Mouse (Mus musculus) CH12.LX (cell line): ENCODE results near the gene Tph1.

Experiments
- CTCF ChIP-seq, 2 experiments: IDR thresholded peaks in 1 of 2; conservative IDR thresholded peaks in 1 of 2; 2 replicates each; pipeline ENCODE4 v1.5.1; 2011 to 2012; ENCODE audit warnings: low read depth in 2 of 2, low read length in 2 of 2, improper control_type of control experiment in 1 of 2, inconsistent platforms in 1 of 2, mild to moderate bottlenecking in 1 of 2, moderate library complexity in 1 of 2
- E2F4 ChIP-seq: IDR thresholded peaks from 2 replicates; pipeline ENCODE4 v1.6.1; 2011; ENCODE audit warnings: low read depth, low read length, improper control_type of control experiment; ENCODE audit not compliant: insufficient replicate concordance
- MAFK ChIP-seq: IDR thresholded peaks from 2 replicates; pipeline ENCODE4 v1.6.1; 2011; ENCODE audit warnings: low read length, improper control_type of control experiment; ENCODE audit not compliant: insufficient replicate concordance
- MAX ChIP-seq: IDR thresholded peaks from 2 replicates; pipeline ENCODE4 v1.6.1; 2011; ENCODE audit warnings: low read length, improper control_type of control experiment
- MEF2A ChIP-seq: IDR thresholded peaks from 2 replicates; pipeline ENCODE4 v1.6.1; 2014; ENCODE audit warnings: low read depth, mild to moderate bottlenecking, inconsistent platforms, low read length, improper control_type of control experiment, borderline replicate concordance
- NELFE ChIP-seq: IDR thresholded peaks from 2 replicates; pipeline ENCODE4 v1.6.1; 2011; ENCODE audit warnings: low read depth, low read length, improper control_type of control experiment
- POLR2A ChIP-seq: IDR thresholded peaks from 2 replicates; pipeline ENCODE4 v1.6.1; 2011; ENCODE audit warnings: low read depth, mild to moderate bottlenecking, improper control_type of control experiment, low read length
- POLR2AphosphoS2 ChIP-seq: IDR thresholded peaks from 2 replicates; pipeline ENCODE4 v1.6.1; 2011; ENCODE audit warnings: low read depth, low read length, improper control_type of control experiment
- SIN3A ChIP-seq: IDR thresholded peaks from 2 replicates; pipeline ENCODE4 v1.6.1; 2012; ENCODE audit warnings: low read length, improper control_type of control experiment, inconsistent platforms
- UBTF ChIP-seq: IDR thresholded peaks from 2 replicates; pipeline ENCODE4 v1.6.1; 2012; ENCODE audit warnings: low read depth, mild to moderate bottlenecking, inconsistent platforms, low read length, improper control_type of control experiment, moderate library complexity
- ZC3H11A ChIP-seq: IDR thresholded peaks from 2 replicates; pipeline ENCODE4 v1.6.1; 2012; ENCODE audit warnings: low read depth, mild to moderate bottlenecking, inconsistent platforms, low read length, improper control_type of control experiment
- ZMIZ1 ChIP-seq: IDR thresholded peaks from 2 replicates; pipeline ENCODE4 v1.6.1; 2012; ENCODE audit warnings: low read depth, mild to moderate bottlenecking, inconsistent platforms, low read length, improper control_type of control experiment

- TF ChIP-seq SIN3A (no peak), POLR2A (no peak), NELFE (no peak), E2F4 (no peak), CTCF (conservative IDR thresholded peaks at IDR 0.05 in 1 of 2, IDR thresholded peaks at IDR 0.05 in 1 of 2; ENCODE audit: low read depth in 2 of 2, low read length in 2 of 2) (no peak), ZC3H11A (no peak), POLR2AphosphoS2 (no peak), MAFK (no peak), UBTF (no peak), MEF2A (no peak), ZMIZ1 (no peak), MAX (no peak)
Observed at GRCm38 (mm10) chr7:46618416-46619110, 53.8 kb downstream of the Tph1 start.
